Mouse (Mus musculus): ENCODE results near the gene S1pr1.

- TF ChIP-seq MAX (IDR thresholded peaks at IDR 0.05) (no peak), CTCF (IDR thresholded peaks at IDR 0.05; ENCODE audit: control insufficient read depth, insufficient read depth, insufficient read length) (no peak), MYOG (IDR thresholded peaks at IDR 0.05; ENCODE audit: control insufficient read depth, extremely low read depth, insufficient read length) (no peak)
Measured at GRCm38 (mm10) chr3:115710051-115710450, 4.8 kb downstream of the S1pr1 start.
